Mouse (Mus musculus) kidney, adult 2 months (tissue): Measurements from ENCODE around the gene Pappa. TPM values are rescaled to one million over a fixed set of nuclear protein-coding genes. Genes with fewer than 3 reads are reported as not detected.

Source experiments
- DNase-seq: peaks from one replicate; pipeline ENCODE4 v3.0.0; 2021
- H3K27ac ChIP-seq: fragments of 200-500 bp; 2 replicates; pipeline ENCODE4 v1.5.1; 2012; ENCODE audit warnings: low read depth, low read length, control low read depth, inconsistent platforms; ENCODE audit not compliant: insufficient read depth
- H3K27me3 ChIP-seq: fragments of 200-500 bp; replicated peaks from 2 replicates; pipeline ENCODE4 v1.6.1; 2012; ENCODE audit warnings: mild to moderate bottlenecking, moderate library complexity, low read length, inconsistent platforms; ENCODE audit not compliant: control insufficient read depth, insufficient read depth
- H3K36me3 ChIP-seq: fragments of 200-500 bp; 2 replicates; pipeline ENCODE4 v1.6.1; 2012; ENCODE audit warnings: mild to moderate bottlenecking, moderate library complexity, low read length, inconsistent platforms; ENCODE audit not compliant: control insufficient read depth, insufficient read depth
- H3K4me1 ChIP-seq: fragments of 200-500 bp; 2 replicates; pipeline ENCODE4 v1.6.1; 2011; ENCODE audit warnings: low read length; ENCODE audit not compliant: control insufficient read depth, insufficient read depth
- H3K4me3 ChIP-seq: fragments of 200-500 bp; 2 replicates; pipeline ENCODE4 v1.5.1; 2011; ENCODE audit warnings: mild to moderate bottlenecking, low read depth, low read length, control low read depth; ENCODE audit not compliant: insufficient read depth
- CTCF ChIP-seq: fragments of 200-500 bp; conservative IDR thresholded peaks from 2 replicates; pipeline ENCODE4 v1.5.1; 2011; ENCODE audit warnings: low read depth, mild to moderate bottlenecking, control low read depth, low read length, moderate library complexity, mixed read lengths; ENCODE audit not compliant: insufficient read depth, insufficient read length
- POLR2A ChIP-seq: fragments of 200-500 bp; IDR thresholded peaks from one replicate; pipeline ENCODE4 v1.6.1; 2011; ENCODE audit warnings: low read depth, low read length, control low read depth
- WGBS: fragments of 180-500 bp; shearing (Covaris S2); methylation state at CpG from one replicate; pipeline ENCODE4 v1.1.7; 2018; 5-methylcytosine and 5-hydroxymethylcytosine counted together
- polyA plus RNA-seq: library from polyadenylated mRNA; depleted of rRNA; stranded (reverse); fragments of >200 nt; gene quantifications from 2 replicates; pipeline ENCODE4 v1.2.3, GENCODE M21; 2012

The Pappa gene
- polyA plus RNA-seq, 1 experiment = 1.4 TPM

DNA sequence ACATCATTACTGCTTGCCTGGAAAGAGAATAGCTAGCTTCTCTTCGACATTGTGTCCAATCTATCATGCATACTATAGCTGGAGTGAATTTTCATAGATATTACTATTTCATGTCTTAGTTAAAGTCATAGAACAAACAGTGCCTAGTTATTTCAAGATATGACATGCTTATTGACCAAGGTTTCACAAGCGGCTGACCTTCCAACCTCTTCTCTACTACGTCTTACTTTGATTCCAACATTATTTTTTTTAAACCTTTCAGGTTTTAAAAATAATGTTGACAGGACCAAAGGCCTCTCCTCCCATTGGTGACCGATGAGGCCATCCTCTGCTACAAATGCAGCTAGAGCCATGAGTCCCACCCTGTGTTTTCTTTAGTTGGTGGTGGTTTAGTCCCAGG lies 255.5 kb downstream of the Pappa start:
- TF ChIP-seq POLR2A (no peak), CTCF (no peak)
- Histone ChIP-seq H3K27ac (no peak overlapping the region), H3K36me3 (no peaks in the 10 kb centered on the region), H3K4me1 (no peaks in the 10 kb centered on the region), H3K27me3 (no peaks in the 10 kb centered on the region), H3K4me3 (no peak overlapping the region)
- 87% methylated on average over 4 of the region's 4 CpGs for WGBS
- DNase-seq = no peak

DNA sequence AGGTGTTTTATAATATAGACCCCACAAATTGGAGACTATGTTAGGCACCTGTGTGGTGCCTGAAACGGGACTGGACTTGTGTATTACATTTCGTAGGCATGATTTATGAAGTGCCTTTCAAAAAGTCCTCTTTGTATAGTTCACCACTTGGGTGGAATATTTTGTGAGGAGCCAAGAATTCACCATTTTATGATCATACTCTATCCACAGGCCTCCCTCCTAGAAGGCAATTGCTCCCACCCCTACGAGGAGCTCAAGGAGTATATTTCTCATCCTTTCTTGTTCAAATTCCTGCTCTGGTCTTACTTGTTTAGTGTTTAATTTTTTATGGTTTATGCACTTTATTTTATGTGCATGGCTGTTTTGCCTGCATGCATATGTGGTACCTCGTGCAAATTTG lies 259.1 kb downstream of the Pappa start:
- TF ChIP-seq CTCF (no peak), POLR2A (no peak)
- H3K4me1 ChIP-seq = no peaks in the 10 kb centered on the region
- no peak overlapping the region for H3K4me3 ChIP-seq
- no peak for DNase-seq
- WGBS = 83% methylated on average over 4 of the region's 4 CpGs
- no peak overlapping the region for H3K27ac ChIP-seq
- H3K27me3 ChIP-seq = no peaks in the 10 kb centered on the region
- H3K36me3 ChIP-seq = no peaks in the 10 kb centered on the region

DNA sequence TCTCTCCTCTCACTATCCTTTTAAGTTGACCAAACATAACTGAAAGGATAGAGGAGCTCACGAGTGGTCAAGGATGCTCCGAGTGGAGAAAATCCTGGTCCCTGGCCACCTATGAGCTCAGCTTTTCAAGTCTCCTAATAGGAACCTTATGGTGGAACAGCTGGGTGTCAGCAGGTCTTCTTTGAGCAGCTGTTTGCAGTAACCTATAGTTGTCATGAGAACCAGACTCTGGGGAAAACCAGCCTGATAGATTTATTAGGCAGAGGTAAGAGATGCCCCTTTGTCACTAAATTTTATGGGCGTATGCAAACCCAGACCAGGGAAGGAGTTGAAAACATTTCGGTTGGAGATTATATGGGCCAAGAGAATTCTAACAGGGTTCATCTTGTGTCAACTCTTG lies 267.0 kb downstream of the Pappa start:
- Histone ChIP-seq H3K36me3 (no peaks in the 10 kb centered on the region), H3K27me3 (no peaks in the 10 kb centered on the region), H3K4me3 (no peak overlapping the region), H3K4me1 (no peaks in the 10 kb centered on the region), H3K27ac (no peak overlapping the region)
- TF ChIP-seq CTCF (no peak), POLR2A (no peak)
- no peak for DNase-seq
- 61% methylated on average over 4 of the region's 4 CpGs for WGBS

DNA sequence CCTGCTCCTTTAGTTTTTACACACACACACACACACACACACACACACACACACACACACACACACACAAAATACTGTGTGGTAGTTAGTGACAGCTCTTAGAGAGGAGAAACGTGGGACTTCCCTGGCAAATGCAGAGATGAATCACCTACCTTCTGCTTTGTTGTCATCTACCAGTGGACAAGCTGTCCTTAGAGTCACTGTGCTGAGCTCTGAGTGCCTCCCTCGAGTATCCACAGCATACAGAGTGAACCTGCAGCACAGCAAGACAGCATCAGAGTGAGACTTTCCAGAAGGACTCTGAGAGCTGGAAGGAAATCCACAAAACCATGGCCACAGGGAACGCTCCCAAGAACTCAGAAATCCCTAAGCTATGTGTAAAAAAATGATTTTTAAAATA lies 272.8 kb downstream of the Pappa start:
- Histone ChIP-seq H3K4me3 (no peak overlapping the region), H3K36me3 (no peaks in the 10 kb centered on the region), H3K4me1 (no peaks in the 10 kb centered on the region), H3K27me3 (no peaks in the 10 kb centered on the region), H3K27ac (no peak overlapping the region)
- no peak for DNase-seq
- WGBS = 75% methylated on average over 3 of the region's 3 CpGs
- TF ChIP-seq POLR2A = no peak
- no peak for TF ChIP-seq CTCF

DNA sequence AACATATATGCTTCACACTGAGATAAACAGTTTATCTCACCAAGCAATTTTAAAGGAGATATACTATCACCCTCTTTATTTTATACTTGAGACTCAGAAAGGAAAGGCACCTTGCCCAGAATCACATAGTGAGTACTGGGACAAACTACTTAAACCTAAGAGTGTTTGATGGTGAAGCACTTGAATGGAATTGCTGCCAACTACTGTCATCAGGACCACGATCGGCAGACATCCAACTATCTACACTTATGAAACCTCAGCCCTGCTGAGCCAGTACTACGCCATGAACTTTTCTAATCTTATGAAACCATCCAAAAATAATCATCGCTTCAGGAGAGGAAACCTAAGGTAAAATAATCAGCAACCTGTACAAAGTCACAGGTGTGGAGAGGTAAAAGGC lies 275.5 kb downstream of the Pappa start:
- 95% methylated on average over 4 of the region's 4 CpGs for WGBS
- Histone ChIP-seq H3K27ac (no peak overlapping the region), H3K4me3 (no peak overlapping the region), H3K4me1 (no peaks in the 10 kb centered on the region), H3K27me3 (no peaks in the 10 kb centered on the region), H3K36me3 (no peaks in the 10 kb centered on the region)
- TF ChIP-seq CTCF = no peak
- TF ChIP-seq POLR2A = no peak
- DNase-seq = no peak

DNA sequence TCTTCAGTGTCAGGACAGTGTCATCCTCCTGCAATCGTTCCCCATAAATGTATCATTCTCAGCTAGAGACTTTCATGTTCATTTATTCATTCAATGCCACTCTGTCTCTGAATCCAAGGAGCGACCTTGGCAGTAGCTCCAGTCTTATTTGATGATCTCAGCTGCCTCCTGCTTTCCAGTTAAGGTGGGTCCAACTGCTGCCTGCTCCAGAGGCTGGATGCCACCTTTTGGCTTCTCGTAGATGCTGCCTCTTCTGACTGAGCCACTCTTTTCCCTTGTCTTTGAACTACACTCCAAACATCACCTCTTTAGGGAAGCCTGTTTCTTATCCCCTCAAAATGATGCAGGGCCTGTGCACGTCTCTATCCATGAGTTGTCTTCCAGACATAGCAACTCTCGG lies 278.3 kb downstream of the Pappa start:
- Histone ChIP-seq H3K4me3 (no peak overlapping the region), H3K4me1 (no peaks in the 10 kb centered on the region), H3K27ac (no peak overlapping the region), H3K36me3 (no peaks in the 10 kb centered on the region), H3K27me3 (no peaks in the 10 kb centered on the region)
- DNase-seq = no peak
- TF ChIP-seq POLR2A (no peak), CTCF (no peak)
- WGBS = 83% methylated on average over 5 of the region's 5 CpGs

DNA sequence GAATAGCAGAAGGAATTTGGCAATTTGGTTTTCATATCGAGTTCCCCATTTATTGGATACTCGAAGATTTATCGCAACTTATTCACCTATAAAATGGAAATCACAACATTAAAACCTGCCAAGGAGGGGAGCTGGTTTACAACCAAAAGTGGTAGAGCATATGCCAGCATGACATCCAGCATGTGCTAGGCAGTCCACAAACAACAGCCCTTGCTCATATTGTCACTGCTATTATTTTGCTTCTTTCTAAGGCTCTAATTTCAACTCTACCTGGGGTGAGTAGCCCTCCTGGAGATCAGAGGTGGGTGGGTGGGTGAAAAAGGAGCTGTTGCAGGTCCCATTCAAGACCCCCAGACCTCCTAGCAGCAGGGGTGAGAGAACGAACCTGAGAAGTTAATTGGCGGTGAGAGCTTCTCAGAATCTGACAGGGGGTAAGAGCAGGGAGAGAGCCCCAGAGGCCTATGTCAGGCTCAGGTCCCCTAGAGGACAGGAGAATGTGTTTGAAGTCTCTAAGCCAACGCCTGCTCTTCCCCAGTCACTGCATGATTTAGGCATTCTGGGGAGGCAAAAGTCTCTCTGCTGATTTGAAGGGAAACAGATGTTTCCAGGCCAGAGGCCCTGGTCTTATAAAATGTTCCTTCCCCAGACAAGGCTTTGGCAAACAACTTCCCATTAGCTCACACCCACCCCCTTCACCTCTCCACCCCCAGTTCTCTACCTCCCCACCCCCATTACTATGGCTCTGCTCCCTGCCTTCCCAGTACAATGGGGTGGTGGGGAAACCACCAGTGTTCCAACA lies 279.1 kb downstream of the Pappa start:
- Histone ChIP-seq H3K4me1 (no peaks in the 10 kb centered on the region), H3K27me3 (no peaks in the 10 kb centered on the region), H3K4me3 (no peak overlapping the region), H3K27ac (no peak overlapping the region), H3K36me3 (no peaks in the 10 kb centered on the region)
- peak; percentile 20 for DNase-seq
- 70% methylated on average over 6 of the region's 6 CpGs for WGBS
- no peak for TF ChIP-seq CTCF
- TF ChIP-seq POLR2A = no peak
